Mouse (Mus musculus) myocyte (in vitro differentiated cells): Measurements from ENCODE around the gene Ptchd3. TPM values are rescaled to one million over a fixed set of nuclear protein-coding genes. Genes with fewer than 3 reads are reported as not detected.

ENCODE experiments used
- H3K27me3 ChIP-seq: one replicate; pipeline ENCODE4 v1.6.1; 2011; ENCODE audit not compliant: control insufficient read depth, insufficient read depth, insufficient read length
- H3K36me3 ChIP-seq: one replicate; pipeline ENCODE4 v1.6.1; 2011; ENCODE audit not compliant: control insufficient read depth, insufficient read depth
- H3K4me2 ChIP-seq: one replicate; pipeline ENCODE4 v1.6.1; 2011; ENCODE audit warnings: low read depth, control low read depth
- H3K4me3 ChIP-seq: one replicate; pipeline ENCODE4 v1.5.1; 2011; ENCODE audit warnings: mild to moderate bottlenecking, control low read depth, moderate library complexity
- H3K79me2 ChIP-seq: one replicate; pipeline ENCODE4 v1.6.1; 2011; ENCODE audit not compliant: control insufficient read depth, insufficient read depth
- H3ac ChIP-seq: one replicate; pipeline ENCODE4 v1.6.1; 2011; ENCODE audit not compliant: control insufficient read depth, insufficient read length
- CEBPB ChIP-seq: IDR thresholded peaks from 2 replicates; pipeline ENCODE4 v1.6.1; 2011; ENCODE audit warnings: mild to moderate bottlenecking, moderate library complexity; ENCODE audit not compliant: poor library complexity, insufficient read depth, severe bottlenecking
- E2F4 ChIP-seq: IDR thresholded peaks from one replicate; pipeline ENCODE4 v1.6.1; 2011; ENCODE audit warnings: mild to moderate bottlenecking, control low read depth, moderate library complexity; ENCODE audit not compliant: insufficient read depth
- MAX ChIP-seq: IDR thresholded peaks from one replicate; pipeline ENCODE4 v1.6.1; 2011; ENCODE audit warnings: low read depth, mild to moderate bottlenecking, control low read depth
- MYOD1 ChIP-seq, 3 experiments: IDR thresholded peaks; one replicate each; pipeline ENCODE4 v1.6.1; 2011; ENCODE audit warnings: control low read depth in 2 of 3, low read depth in 2 of 3, mild to moderate bottlenecking in 2 of 3, moderate library complexity in 1 of 3; ENCODE audit not compliant: insufficient read length in 2 of 3, control insufficient read depth in 1 of 3
- MYOG ChIP-seq, 3 experiments: IDR thresholded peaks; one replicate each; pipeline ENCODE4 v1.6.1; 2011; ENCODE audit warnings: control low read depth in 2 of 3, low read depth in 2 of 3, mild to moderate bottlenecking in 2 of 3; ENCODE audit not compliant: insufficient read length in 2 of 3, control insufficient read depth in 1 of 3, insufficient read depth in 1 of 3
- POLR2A ChIP-seq: IDR thresholded peaks from one replicate; pipeline ENCODE4 v1.6.1; 2011; ENCODE audit warnings: low read depth, mild to moderate bottlenecking, control low read depth, moderate library complexity; ENCODE audit not compliant: insufficient read length
- POLR2AphosphoS2 ChIP-seq: IDR thresholded peaks from one replicate; pipeline ENCODE4 v1.6.1; 2011; ENCODE audit warnings: low read depth, control low read depth; ENCODE audit not compliant: insufficient read length
- REST ChIP-seq: IDR thresholded peaks from one replicate; pipeline ENCODE4 v1.6.1; 2011; ENCODE audit warnings: mild to moderate bottlenecking, control low read depth, moderate library complexity; ENCODE audit not compliant: insufficient read depth, insufficient read length
- SRF ChIP-seq: IDR thresholded peaks from one replicate; pipeline ENCODE4 v1.6.1; 2011; ENCODE audit warnings: low read depth; ENCODE audit not compliant: control insufficient read depth, insufficient read length
- TCF12 ChIP-seq: IDR thresholded peaks from one replicate; pipeline ENCODE4 v1.6.1; 2011; ENCODE audit warnings: mild to moderate bottlenecking, control low read depth; ENCODE audit not compliant: poor library complexity, insufficient read depth, severe bottlenecking
- TCF3 ChIP-seq: IDR thresholded peaks from one replicate; pipeline ENCODE4 v1.6.1; 2011; ENCODE audit warnings: low read depth, control low read depth; ENCODE audit not compliant: insufficient read length
- USF1 ChIP-seq: IDR thresholded peaks from one replicate; pipeline ENCODE4 v1.6.1; 2011; ENCODE audit warnings: low read depth, mild to moderate bottlenecking, control low read depth, moderate library complexity
- polyA plus RNA-seq: library from polyadenylated mRNA; unstranded; fragments of >200 nt; fragmentation: generic; extraction: Trizol; gene quantifications from one replicate; pipeline ENCODE4 v1.2.1, GENCODE M21; 2012; ENCODE audit warnings: missing spikeins

Ptchd3 gene
- polyA plus RNA-seq, 1 experiment: not detected

- no peak overlapping the region for H3ac ChIP-seq
- no peaks in the 10 kb centered on the region for H3K27me3 ChIP-seq
- no peaks in the 10 kb centered on the region for H3K79me2 ChIP-seq
- no peak overlapping the region for H3K4me2 ChIP-seq
- TF ChIP-seq REST (no peak), MYOG (IDR thresholded peaks at IDR 0.05; ENCODE audit: control insufficient read depth in 1 of 3, insufficient read depth in 1 of 3, insufficient read length in 2 of 3, low read depth in 2 of 3) (no peak), MAX (no peak), USF1 (no peak), POLR2AphosphoS2 (no peak), TCF12 (no peak)
- H3K4me3 ChIP-seq: no peak overlapping the region
- no peaks in the 10 kb centered on the region for H3K36me3 ChIP-seq
Observed at GRCm38 (mm10) chr11:121795978-121796377, 34.1 kb upstream of the Ptchd3 start.

GRCm38 (mm10) chr11:121798591-121798990 is 31.5 kb upstream of the Ptchd3 start:
- no peak overlapping the region for H3K4me3 ChIP-seq
- no peaks in the 10 kb centered on the region for H3K79me2 ChIP-seq
- no peaks in the 10 kb centered on the region for H3K36me3 ChIP-seq
- no peak for TF ChIP-seq MAX
- no peak for TF ChIP-seq POLR2A
- no peak for TF ChIP-seq REST
- TF ChIP-seq MYOD1 (IDR thresholded peaks at IDR 0.05; ENCODE audit: control insufficient read depth in 1 of 3, insufficient read length in 2 of 3, low read depth in 2 of 3): no peak
- no peak for TF ChIP-seq CEBPB
- no peak for TF ChIP-seq E2F4
- TF ChIP-seq USF1: no peak
- no peaks in the 10 kb centered on the region for H3K27me3 ChIP-seq
- H3ac ChIP-seq: no peak overlapping the region
- no peak overlapping the region for H3K4me2 ChIP-seq

GRCm38 (mm10) chr11:121799746-121800299 is 30.2 kb upstream of the Ptchd3 start:
- H3K4me2 ChIP-seq: no peak overlapping the region
- no peak overlapping the region for H3ac ChIP-seq
- no peaks in the 10 kb centered on the region for H3K27me3 ChIP-seq
- no peaks in the 10 kb centered on the region for H3K79me2 ChIP-seq
- H3K4me3 ChIP-seq: no peak overlapping the region
- no peaks in the 10 kb centered on the region for H3K36me3 ChIP-seq
- TF ChIP-seq CEBPB: no peak
- TF ChIP-seq MYOD1 (IDR thresholded peaks at IDR 0.05; ENCODE audit: control insufficient read depth in 1 of 3, insufficient read length in 2 of 3, low read depth in 2 of 3): no peak
- no peak for TF ChIP-seq POLR2A
- no peak for TF ChIP-seq E2F4
- no peak for TF ChIP-seq SRF
- no peak for TF ChIP-seq USF1
- TF ChIP-seq POLR2AphosphoS2: no peak
- no peak for TF ChIP-seq REST
- TF ChIP-seq MYOG (IDR thresholded peaks at IDR 0.05; ENCODE audit: control insufficient read depth in 1 of 3, insufficient read depth in 1 of 3, insufficient read length in 2 of 3, low read depth in 2 of 3): no peak
- TF ChIP-seq TCF12: no peak

GRCm38 (mm10) chr11:121802743-121803142 is 27.3 kb upstream of the Ptchd3 start:
- TF ChIP-seq MYOG (IDR thresholded peaks at IDR 0.05; ENCODE audit: control insufficient read depth in 1 of 3, insufficient read depth in 1 of 3, insufficient read length in 2 of 3, low read depth in 2 of 3): no peak
- no peak for TF ChIP-seq MAX
- no peak for TF ChIP-seq MYOD1 (IDR thresholded peaks at IDR 0.05; ENCODE audit: control insufficient read depth in 1 of 3, insufficient read length in 2 of 3, low read depth in 2 of 3)
- TF ChIP-seq TCF3: no peak
- TF ChIP-seq E2F4: no peak
- TF ChIP-seq REST: no peak
- no peak for TF ChIP-seq USF1
- no peak for TF ChIP-seq CEBPB
- TF ChIP-seq POLR2AphosphoS2: no peak
- no peak for TF ChIP-seq SRF
- no peak for TF ChIP-seq POLR2A
- no peak for TF ChIP-seq TCF12
- H3K27me3 ChIP-seq: no peaks in the 10 kb centered on the region
- H3ac ChIP-seq: no peak overlapping the region
- no peak overlapping the region for H3K4me2 ChIP-seq
- no peak overlapping the region for H3K4me3 ChIP-seq
- no peaks in the 10 kb centered on the region for H3K36me3 ChIP-seq
- H3K79me2 ChIP-seq: no peaks in the 10 kb centered on the region

DNA sequence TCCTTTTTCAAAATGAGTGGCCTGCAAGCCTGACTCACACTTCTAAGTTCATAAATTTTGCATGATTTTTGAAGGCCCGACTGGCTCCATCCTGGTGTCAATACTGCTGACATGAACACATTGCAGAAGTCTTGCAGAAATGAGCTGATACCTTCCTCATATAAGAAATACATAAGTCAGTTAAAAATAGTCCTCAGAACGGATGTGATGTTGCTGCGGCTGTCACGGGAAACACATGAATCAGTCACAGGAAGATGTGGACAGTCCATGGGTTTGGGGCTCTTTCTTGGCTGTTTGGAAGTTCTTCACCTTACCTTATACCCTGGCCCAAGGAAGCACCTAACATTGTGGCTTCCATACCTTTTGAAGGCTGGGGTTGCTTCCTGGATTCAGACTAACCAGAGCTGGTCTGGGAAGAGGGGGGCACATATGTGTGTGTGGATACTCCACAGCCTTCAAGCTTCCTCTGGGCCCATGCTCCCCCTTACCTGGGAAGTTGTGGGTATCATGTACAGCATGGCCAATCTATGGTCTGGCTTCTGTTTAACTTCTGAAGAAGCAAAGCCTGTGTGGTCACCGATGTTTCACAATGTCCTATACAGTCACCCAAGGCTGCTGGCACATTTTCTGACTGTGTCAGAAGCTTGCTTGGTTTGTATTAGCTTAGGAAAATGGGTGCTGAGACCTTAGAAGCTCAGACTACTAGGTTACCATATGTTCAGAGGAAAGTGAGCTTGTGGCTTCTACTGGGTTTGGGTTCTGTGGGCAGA is 25.6 kb upstream of the Ptchd3 start:
- Histone ChIP-seq H3K27me3 (no peaks in the 10 kb centered on the region), H3K79me2 (no peaks in the 10 kb centered on the region), H3ac (no peak overlapping the region), H3K36me3 (no peaks in the 10 kb centered on the region), H3K4me2 (no peak overlapping the region), H3K4me3 (no peak overlapping the region)
- TF ChIP-seq REST (no peak), SRF (no peak), MYOG (IDR thresholded peaks at IDR 0.05; ENCODE audit: control insufficient read depth in 1 of 3, insufficient read depth in 1 of 3, insufficient read length in 2 of 3, low read depth in 2 of 3) (no peak), MYOD1 (IDR thresholded peaks at IDR 0.05; ENCODE audit: control insufficient read depth in 1 of 3, insufficient read length in 2 of 3, low read depth in 2 of 3) (no peak), POLR2A (no peak), MAX (no peak), USF1 (no peak), CEBPB (no peak), POLR2AphosphoS2 (no peak)
